Mouse (Mus musculus) kidney, postnatal 14 days (tissue): ENCODE data around the gene Lrmda.

Source experiments
- DNase-seq: peaks from one replicate; pipeline ENCODE4 v3.0.0; 2022; ENCODE audit warnings: mixed read lengths

The Lrmda gene

GRCm38 (mm10) chr14:22440341-22440999 lies 421.0 kb downstream of the Lrmda start:
- DNase-seq = peak; percentile 27

- no peak for DNase-seq
These were observed 422.4 kb downstream of the Lrmda start for GRCm38 (mm10) chr14:22441859-22442447.

GRCm38 (mm10) chr14:22442719-22443118 lies 423.2 kb downstream of the Lrmda start:
- no peak for DNase-seq

- DNase-seq = peak; percentile 10
These were observed 425.0 kb downstream of the Lrmda start for GRCm38 (mm10) chr14:22444541-22444940.

GRCm38 (mm10) chr14:22445161-22445821 lies 425.8 kb downstream of the Lrmda start:
- peak; percentile 20 for DNase-seq

- no peak for DNase-seq
These were observed 426.5 kb downstream of the Lrmda start for GRCm38 (mm10) chr14:22445841-22446570.

GRCm38 (mm10) chr14:22451603-22452002 lies 432.1 kb downstream of the Lrmda start:
- DNase-seq = no peak

- no peak for DNase-seq
These were observed 444.8 kb downstream of the Lrmda start for GRCm38 (mm10) chr14:22464314-22464713.

- DNase-seq = no peak
These were observed 451.5 kb downstream of the Lrmda start for GRCm38 (mm10) chr14:22471041-22471440.

GRCm38 (mm10) chr14:22473451-22473850 lies 453.9 kb downstream of the Lrmda start:
- DNase-seq = peak; percentile 29

- DNase-seq = no peak
These were observed 454.5 kb downstream of the Lrmda start for GRCm38 (mm10) chr14:22473991-22474390.

GRCm38 (mm10) chr14:22493326-22493725 lies 473.8 kb downstream of the Lrmda start:
- no peak for DNase-seq

GRCm38 (mm10) chr14:22494290-22494689 lies 474.8 kb downstream of the Lrmda start:
- DNase-seq = no peak

- DNase-seq = no peak
These were observed 475.4 kb downstream of the Lrmda start for GRCm38 (mm10) chr14:22494866-22495265.

- no peak for DNase-seq
These were observed 475.8 kb downstream of the Lrmda start for GRCm38 (mm10) chr14:22495286-22495685.

GRCm38 (mm10) chr14:22497636-22498131 lies 478.2 kb downstream of the Lrmda start:
- no peak for DNase-seq

GRCm38 (mm10) chr14:22509747-22510530 lies 490.4 kb downstream of the Lrmda start:
- no peak for DNase-seq

- DNase-seq = no peak
These were observed 490.9 kb downstream of the Lrmda start for GRCm38 (mm10) chr14:22510531-22510785.

- peak; percentile 53 for DNase-seq
These were observed 495.0 kb downstream of the Lrmda start for GRCm38 (mm10) chr14:22514362-22515084.

GRCm38 (mm10) chr14:22530706-22531105 lies 511.2 kb downstream of the Lrmda start:
- no peak for DNase-seq

GRCm38 (mm10) chr14:22533501-22533900 lies 514.0 kb downstream of the Lrmda start:
- DNase-seq = peak; percentile 5
